Mouse (Mus musculus) CD4-positive naive resting alpha-beta T cell, adult 57 days (primary cell): ENCODE results near the gene Robo3. TPM values are rescaled to one million over a fixed set of nuclear protein-coding genes. Genes with fewer than 3 reads are reported as not detected.

Experiments used
- total RNA-seq: library from RNA; stranded (reverse); gene quantifications from one replicate; pipeline ENCODE4 v1.2.4, GENCODE M21; 2023

The Robo3 gene
- total RNA-seq: not detected

GRCm38 (mm10) chr9:37432720-37433421 lies at the start of gene Robo3:
Robo3 (minus strand) TSS chr9:37433246.

GRCm38 (mm10) chr9:37401802-37402201 lies 31.2 kb downstream of the Robo3 start, which contains the start of gene Robo4:
Robo4 (plus strand) TSS chr9:37401897.

GRCm38 (mm10) chr9:37367301-37368080 lies 65.6 kb downstream of the Robo3 start, which contains the start of gene Hepacam:
Hepacam (plus strand) TSS chr9:37367351.

Other genes starting within 250 kb of the Robo3 start
- 1.7 TPM for gene Tmem218, start 225.0 kb downstream of the Robo3 start, total RNA-seq
- 2.9 TPM for gene Slc37a2, start 177.5 kb downstream of the Robo3 start, total RNA-seq
- 10.1 TPM for gene Ccdc15, start 84.8 kb downstream of the Robo3 start, total RNA-seq
- not detected for gene Hepacam, start 65.9 kb downstream of the Robo3 start, total RNA-seq
- 0.44 TPM for gene Robo4, start 31.3 kb downstream of the Robo3 start, total RNA-seq
- 48.4 TPM for gene Msantd2, start 56.1 kb upstream of the Robo3 start, total RNA-seq
- 1.8 TPM for gene Esam, start 94.8 kb upstream of the Robo3 start, total RNA-seq
- gene Vsig2, start 106.0 kb upstream of the Robo3 start, total RNA-seq: not detected
- gene Nrgn, start 119.7 kb upstream of the Robo3 start, total RNA-seq: 5.4 TPM
- 7.2 TPM for gene Siae, start 122.5 kb upstream of the Robo3 start, total RNA-seq
- 1.2 TPM for gene Spa17, start 180.5 kb upstream of the Robo3 start, total RNA-seq
- gene Tbrg1, start 224.1 kb upstream of the Robo3 start, total RNA-seq: 78.4 TPM
- gene Panx3, start 236.0 kb upstream of the Robo3 start, total RNA-seq: not detected